ENCODE assay signal across 25 mouse cellular contexts in genomic region chr14:13040176-13040575, GRCm38 (mm10).
"Had no signal": no experiment of that assay in that cellular context is flagged by ENCODE, and none has a peak within 500 bp of the region (broad histone marks: within the 10 kb centered on the region; RNA-seq: fewer than 3 reads in every experiment).

No protein-coding gene starts in this region.

- H3K4me3 ChIP-seq: heart, embryonic 10.5 days; heart, embryonic 12.5 days; hindbrain, embryonic 10.5 days; hindbrain, embryonic 12.5 days; kidney, embryonic 15.5 days; limb, embryonic 13.5 days; limb, embryonic 15.5 days; liver, embryonic 12.5 days had no signal

- H3K36me3 ChIP-seq: heart, embryonic 10.5 days; heart, embryonic 12.5 days; hindbrain, embryonic 10.5 days; hindbrain, embryonic 12.5 days; kidney, embryonic 15.5 days; limb, embryonic 13.5 days; limb, embryonic 15.5 days; liver, embryonic 12.5 days had no signal

- ATAC-seq: hindbrain, postnatal 0 days; intestine, embryonic 16.5 days; liver, embryonic 12.5 days had no signal

- H3K9ac ChIP-seq: heart, embryonic 12.5 days; hindbrain, embryonic 12.5 days; hindbrain, embryonic 14.5 days; kidney, embryonic 15.5 days; limb, embryonic 13.5 days; limb, embryonic 15.5 days; liver, embryonic 12.5 days; liver, embryonic 14.5 days had no signal

- DNase-seq: gastrocnemius, postnatal 14 days; heart, adult 18-20 months; heart, postnatal 10 days; heart, postnatal 4 days; kidney, adult 11 months; kidney, adult 2 months; kidney, adult 9 months; kidney, postnatal 14 days; kidney, postnatal 36 days; layer of hippocampus, adult 9-11 months; layer of hippocampus, postnatal 36 days; left cerebral cortex, postnatal 4 days had no signal

- H3K27ac ChIP-seq: heart, embryonic 10.5 days; hindbrain, embryonic 10.5 days; hindbrain, embryonic 12.5 days; hindbrain, embryonic 14.5 days; hindbrain, postnatal 0 days; kidney, embryonic 15.5 days; kidney, postnatal 0 days; limb, embryonic 13.5 days; limb, embryonic 15.5 days; liver, embryonic 12.5 days; liver, embryonic 14.5 days had no signal

- H3K4me2 ChIP-seq: heart, embryonic 12.5 days; hindbrain, embryonic 12.5 days; hindbrain, embryonic 14.5 days; kidney, embryonic 15.5 days; limb, embryonic 13.5 days; limb, embryonic 15.5 days; liver, embryonic 12.5 days had no signal

- H3K9me3 ChIP-seq: heart, embryonic 10.5 days; heart, embryonic 12.5 days; hindbrain, embryonic 10.5 days; hindbrain, embryonic 12.5 days; kidney, embryonic 15.5 days; limb, embryonic 13.5 days; limb, embryonic 15.5 days; liver, embryonic 12.5 days had no signal

- H3K4me1 ChIP-seq: heart, embryonic 10.5 days; heart, embryonic 12.5 days; hindbrain, embryonic 10.5 days; hindbrain, embryonic 12.5 days; kidney, embryonic 15.5 days; limb, embryonic 13.5 days; limb, embryonic 15.5 days; liver, embryonic 12.5 days had no signal

- H3K27me3 ChIP-seq: heart, embryonic 12.5 days; hindbrain, embryonic 12.5 days; kidney, embryonic 15.5 days; limb, embryonic 13.5 days; limb, embryonic 15.5 days; liver, embryonic 12.5 days had no signal
